Mouse (Mus musculus): ENCODE data around the gene Tle2.

DNA sequence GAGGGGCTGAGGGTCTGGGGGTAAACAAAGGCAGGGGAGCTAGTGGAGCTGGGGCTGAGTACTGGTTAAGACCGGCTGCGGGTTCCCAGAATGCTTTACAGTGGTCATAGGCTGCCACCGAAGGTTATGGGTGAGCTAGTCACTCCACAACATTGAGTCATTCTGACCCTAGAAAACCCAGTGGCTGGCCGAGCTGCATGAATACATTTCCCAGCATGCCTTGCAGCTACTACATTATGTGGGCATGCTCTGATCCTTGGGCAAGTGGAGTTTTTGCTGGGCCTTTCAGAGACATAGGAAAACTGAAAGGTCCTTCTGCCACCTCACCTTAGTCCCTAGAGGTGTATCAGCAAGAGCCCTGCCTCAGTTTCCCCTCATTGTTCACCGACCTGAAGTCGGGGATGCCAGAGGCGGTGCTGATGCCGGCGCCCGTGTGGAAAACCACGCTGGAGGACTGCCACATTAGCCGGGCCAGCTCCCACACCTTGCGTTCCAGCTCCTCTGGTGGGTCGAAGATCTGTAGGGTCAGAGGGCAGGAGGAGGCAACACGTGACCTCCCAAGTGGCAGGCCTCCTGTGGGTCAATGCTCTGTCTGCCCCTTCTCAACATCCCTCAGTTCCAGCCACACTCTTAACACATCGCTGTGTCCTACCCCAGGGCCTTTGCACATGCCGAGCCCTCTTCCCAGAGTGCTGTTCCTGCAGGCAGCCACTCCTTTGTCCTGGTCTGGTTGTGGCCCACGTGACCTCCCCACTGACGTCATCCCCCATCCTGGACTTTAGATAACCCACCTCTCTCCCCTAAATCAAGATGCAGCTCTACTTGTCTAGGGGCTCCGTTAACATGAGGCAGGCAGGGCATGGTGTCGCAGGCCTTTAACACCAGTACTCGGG is 52.0 kb downstream of the Tle2 start:
- no peak for TF ChIP-seq CTCF (conservative IDR thresholded peaks at IDR 0.05; ENCODE audit: low read length)
- TF ChIP-seq NANOG (IDR thresholded peaks at IDR 0.05; ENCODE audit: borderline replicate concordance, low read length), result no peak
- TF ChIP-seq POU5F1 (IDR thresholded peaks at IDR 0.05; ENCODE audit: borderline replicate concordance, low read length), result no peak

Measured in E14TG2a.4 (cell line).